Mouse (Mus musculus): ENCODE results near the gene Ep400. TPM values are rescaled to one million over a fixed set of nuclear protein-coding genes. Genes with fewer than 3 reads are reported as not detected.
"Not testable (repeated sequence)": the region's sequence is repeated elsewhere in the genome, so short reads cannot be mapped to it uniquely, and the experiment has no call there.

Gene Ep400
- polyA plus RNA-seq, 1 experiment, result 78.0 TPM

DNA sequence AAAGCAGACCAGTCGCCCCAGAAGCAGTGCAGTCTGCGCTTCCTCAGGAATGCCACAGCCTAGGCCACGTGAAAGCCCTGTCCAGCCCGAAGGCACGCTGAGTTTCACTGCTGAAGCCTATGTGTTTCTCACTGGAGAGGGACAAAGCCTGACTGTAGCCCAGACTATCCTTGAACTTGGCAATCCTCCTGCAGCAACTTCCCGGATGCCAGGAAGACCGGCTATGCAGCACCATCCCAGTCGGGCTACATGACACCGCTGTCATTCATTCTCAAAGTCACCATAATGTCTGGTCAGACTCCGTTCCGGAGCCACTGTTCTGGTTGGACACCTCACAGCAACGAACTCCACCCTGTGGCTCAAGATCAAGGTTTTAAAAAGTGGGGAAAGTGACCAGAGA lies 7.7 kb upstream of the Ep400 start:
- no peak for DNase-seq (ENCODE audit: low read depth)
- TF ChIP-seq POLR2A (IDR thresholded peaks at IDR 0.05; ENCODE audit: borderline replicate concordance, extremely low read depth, insufficient read depth, insufficient read length, poor library complexity, severe bottlenecking), result no peak
- TF ChIP-seq CTCF (IDR thresholded peaks at IDR 0.05; ENCODE audit: borderline replicate concordance, extremely low read depth, insufficient read depth, insufficient read length), result no peak

DNA sequence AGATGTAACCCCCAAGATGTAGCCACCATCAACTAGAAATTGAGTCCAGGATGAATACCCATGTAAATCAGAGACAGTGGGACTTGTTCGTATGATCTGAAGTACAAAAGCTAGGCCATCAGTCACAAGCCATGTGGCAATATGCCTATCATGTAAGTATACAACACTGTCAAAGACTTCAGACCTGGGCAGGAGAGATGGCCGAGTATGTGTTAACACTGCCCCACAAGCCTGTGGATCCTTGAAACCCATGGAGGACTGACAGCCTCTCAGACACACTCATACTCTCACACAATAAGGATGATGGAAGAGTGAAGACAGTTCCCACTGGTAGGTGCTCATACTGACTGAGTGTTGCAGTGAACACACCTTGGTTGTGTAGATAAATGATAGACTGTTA lies 5.6 kb upstream of the Ep400 start:
- no peak for DNase-seq (ENCODE audit: low read depth)
- TF ChIP-seq POLR2A (IDR thresholded peaks at IDR 0.05; ENCODE audit: borderline replicate concordance, extremely low read depth, insufficient read depth, insufficient read length, poor library complexity, severe bottlenecking), result no peak
- no peak for TF ChIP-seq CTCF (IDR thresholded peaks at IDR 0.05; ENCODE audit: borderline replicate concordance, extremely low read depth, insufficient read depth, insufficient read length)

DNA sequence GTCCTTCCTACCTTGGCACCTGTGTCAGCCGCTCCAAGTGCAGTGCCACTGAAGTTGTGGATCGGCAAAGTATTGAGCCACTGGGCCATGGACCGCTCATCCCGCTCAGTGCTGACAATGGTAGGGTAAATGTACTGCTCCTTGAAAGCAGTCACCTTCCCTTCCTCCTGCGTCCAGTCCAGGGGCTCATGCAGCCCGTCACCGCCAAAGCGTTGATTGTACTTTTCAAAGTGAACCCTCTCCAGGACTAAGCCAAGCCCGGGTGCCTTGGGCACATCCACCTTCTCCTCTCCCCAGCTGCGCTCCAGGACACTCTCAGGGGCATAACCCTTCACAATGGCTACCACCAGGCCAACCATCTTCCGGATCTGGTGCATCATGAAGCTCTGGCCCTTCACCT lies 4.0 kb upstream of the Ep400 start:
- no peak for DNase-seq (ENCODE audit: low read depth)
- TF ChIP-seq POLR2A (IDR thresholded peaks at IDR 0.05; ENCODE audit: borderline replicate concordance, extremely low read depth, insufficient read depth, insufficient read length, poor library complexity, severe bottlenecking) (no peak), CTCF (IDR thresholded peaks at IDR 0.05; ENCODE audit: borderline replicate concordance, extremely low read depth, insufficient read depth, insufficient read length) (no peak)

DNA sequence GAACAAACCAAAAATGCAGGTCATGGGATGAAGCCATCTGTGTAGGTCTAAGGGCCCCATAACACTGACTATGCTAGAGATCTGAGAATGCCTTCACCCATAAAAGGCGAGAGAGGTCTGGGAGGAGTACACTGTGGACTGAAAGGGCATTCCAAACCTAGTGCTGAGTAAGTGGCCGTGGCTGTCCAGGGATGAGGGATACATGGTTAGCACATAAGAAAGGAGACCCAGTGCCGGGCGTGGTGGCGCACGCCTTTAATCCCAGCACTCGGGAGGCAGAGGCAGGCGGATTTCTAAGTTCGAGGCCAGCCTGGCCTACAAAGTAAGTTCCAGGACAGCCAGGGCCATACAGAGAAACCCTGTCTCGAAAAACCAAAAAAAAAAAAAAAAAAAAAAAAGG lies 2.4 kb upstream of the Ep400 start:
- not testable (repeated sequence) for DNase-seq (ENCODE audit: low read depth)

DNA sequence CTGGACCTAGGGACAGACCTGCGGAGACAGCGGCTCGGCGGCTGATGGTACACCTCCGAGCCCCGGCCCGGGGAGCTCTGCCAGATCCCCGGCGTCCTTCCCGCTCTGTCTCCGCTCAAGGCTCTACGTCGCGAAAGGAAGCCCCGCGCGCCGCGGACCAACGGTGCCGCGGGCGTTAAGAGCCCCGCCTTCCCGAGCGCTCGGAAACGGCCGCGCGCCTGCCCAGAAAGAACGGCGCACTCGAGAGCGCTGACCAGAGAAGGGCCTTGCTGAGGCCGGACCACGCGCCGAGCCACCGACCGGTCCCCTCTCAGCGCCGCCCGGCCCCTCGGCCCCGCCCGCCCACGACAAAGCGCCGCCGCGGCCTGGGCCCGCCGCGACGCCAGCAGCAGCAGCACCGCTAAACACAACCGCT lies 479 bp downstream of the Ep400 start:
- no peak for DNase-seq (ENCODE audit: low read depth)
- TF ChIP-seq POLR2A (IDR thresholded peaks at IDR 0.05; ENCODE audit: borderline replicate concordance, extremely low read depth, insufficient read depth, insufficient read length, poor library complexity, severe bottlenecking) (no peak), CTCF (IDR thresholded peaks at IDR 0.05; ENCODE audit: borderline replicate concordance, extremely low read depth, insufficient read depth, insufficient read length) (no peak)

DNA sequence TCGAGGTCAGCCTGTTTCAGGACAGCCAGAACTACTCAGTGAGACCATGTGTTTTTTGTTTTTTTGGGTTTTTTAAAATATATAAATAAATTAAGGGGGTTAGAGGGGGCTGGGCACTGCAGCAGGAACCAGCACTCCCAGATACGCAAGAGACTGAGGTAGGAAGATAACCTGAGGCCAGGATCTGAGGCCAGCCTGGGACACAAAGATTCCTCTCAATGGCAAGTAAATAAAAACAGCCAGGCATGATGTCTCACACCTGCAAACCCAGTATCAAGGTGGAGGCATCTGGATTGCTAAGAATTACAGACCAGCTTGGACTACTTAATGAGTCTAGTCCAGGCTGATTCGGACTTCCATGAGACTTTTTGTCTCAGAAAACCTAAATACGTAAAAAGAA lies 1.2 kb downstream of the Ep400 start:
- TF ChIP-seq POLR2A (IDR thresholded peaks at IDR 0.05; ENCODE audit: borderline replicate concordance, extremely low read depth, insufficient read depth, insufficient read length, poor library complexity, severe bottlenecking) (no peak), CTCF (IDR thresholded peaks at IDR 0.05; ENCODE audit: borderline replicate concordance, extremely low read depth, insufficient read depth, insufficient read length) (no peak)
- no peak for DNase-seq (ENCODE audit: low read depth)

DNA sequence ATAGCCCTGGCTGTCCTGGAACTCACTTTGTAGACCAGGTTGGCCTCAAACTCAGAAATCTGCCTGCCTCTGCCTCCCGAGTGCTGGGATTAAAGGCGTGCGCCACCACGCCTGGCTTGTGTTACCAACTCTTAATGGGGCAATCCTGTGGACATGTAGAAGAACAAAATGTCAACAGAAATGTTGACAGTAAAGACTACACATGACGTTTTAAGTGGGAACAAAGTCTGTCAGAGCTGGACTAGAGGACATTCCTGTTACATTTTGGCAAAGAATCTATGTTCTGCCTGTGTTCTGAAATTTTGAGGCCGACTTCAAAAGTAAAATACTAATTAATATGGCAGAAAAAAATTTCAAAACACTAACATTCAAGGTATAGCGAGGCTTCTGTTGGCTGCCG lies 6.6 kb downstream of the Ep400 start:
- DNase-seq (ENCODE audit: low read depth), result no peak
- no peak for TF ChIP-seq CTCF (IDR thresholded peaks at IDR 0.05; ENCODE audit: borderline replicate concordance, extremely low read depth, insufficient read depth, insufficient read length)
- TF ChIP-seq POLR2A (IDR thresholded peaks at IDR 0.05; ENCODE audit: borderline replicate concordance, extremely low read depth, insufficient read depth, insufficient read length, poor library complexity, severe bottlenecking), result no peak

DNA sequence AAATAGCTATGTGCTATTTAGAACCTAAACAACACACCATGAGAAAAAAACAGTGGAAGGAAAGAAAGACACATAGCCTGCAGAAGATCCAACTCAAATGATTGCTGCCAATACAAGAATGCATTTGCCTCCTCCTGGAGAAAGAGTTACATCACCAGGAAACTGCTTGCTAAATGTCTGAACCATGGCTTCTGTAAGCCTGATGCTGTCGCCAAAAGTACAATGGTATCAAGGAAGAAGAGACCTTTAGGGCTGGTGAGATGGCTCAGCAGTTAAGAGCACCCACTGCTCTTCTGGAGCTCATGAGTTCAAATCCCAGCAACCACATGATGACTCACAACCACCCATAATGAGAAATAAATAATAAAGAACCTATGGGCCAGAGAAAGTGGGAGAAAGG lies 25.5 kb downstream of the Ep400 start:
- DNase-seq (ENCODE audit: low read depth), result no peak
- TF ChIP-seq CTCF (IDR thresholded peaks at IDR 0.05; ENCODE audit: borderline replicate concordance, extremely low read depth, insufficient read depth, insufficient read length) (no peak), POLR2A (IDR thresholded peaks at IDR 0.05; ENCODE audit: borderline replicate concordance, extremely low read depth, insufficient read depth, insufficient read length, poor library complexity, severe bottlenecking) (no peak)

DNA sequence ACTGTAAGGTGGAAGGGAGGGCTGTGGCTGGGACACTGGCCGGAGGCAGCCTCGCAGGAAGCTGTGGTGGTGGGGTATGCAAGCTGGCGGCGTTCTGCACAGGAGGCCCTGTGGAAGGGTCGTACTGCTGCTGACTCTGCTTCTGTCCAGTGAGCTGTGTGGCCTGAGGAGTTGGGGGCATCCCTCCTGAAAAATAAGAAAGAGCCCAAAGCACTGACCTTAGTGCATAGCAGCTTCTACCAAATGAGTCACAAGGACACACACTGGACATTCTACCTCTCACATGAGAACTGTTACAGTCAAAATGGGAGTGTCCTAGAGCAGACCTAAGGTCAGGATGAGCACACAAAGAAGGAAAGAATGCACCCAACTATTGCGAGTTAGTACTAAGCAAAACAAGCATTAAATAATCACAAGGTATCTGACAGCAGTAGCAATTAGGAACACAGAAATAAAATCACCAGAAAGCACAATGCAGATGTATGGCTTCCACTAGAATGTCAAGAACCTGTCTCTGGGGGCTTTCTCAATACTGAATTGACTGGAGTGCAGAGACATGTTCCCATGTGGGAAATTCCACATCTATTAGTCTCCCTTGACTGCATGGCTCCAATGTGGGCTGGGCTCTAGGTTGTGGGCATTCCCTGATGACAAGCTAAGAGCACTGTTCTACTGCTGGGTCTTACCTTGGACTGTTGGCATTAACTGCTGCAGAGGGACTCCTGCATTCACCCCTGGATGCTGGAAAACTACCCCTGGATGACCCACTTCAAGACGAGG lies 30.8 kb downstream of the Ep400 start:
- TF ChIP-seq POLR2A (IDR thresholded peaks at IDR 0.05; ENCODE audit: borderline replicate concordance, extremely low read depth, insufficient read depth, insufficient read length, poor library complexity, severe bottlenecking) (no peak), CTCF (IDR thresholded peaks at IDR 0.05; ENCODE audit: borderline replicate concordance, extremely low read depth, insufficient read depth, insufficient read length) (no peak)
- no peak for DNase-seq (ENCODE audit: low read depth)

DNA sequence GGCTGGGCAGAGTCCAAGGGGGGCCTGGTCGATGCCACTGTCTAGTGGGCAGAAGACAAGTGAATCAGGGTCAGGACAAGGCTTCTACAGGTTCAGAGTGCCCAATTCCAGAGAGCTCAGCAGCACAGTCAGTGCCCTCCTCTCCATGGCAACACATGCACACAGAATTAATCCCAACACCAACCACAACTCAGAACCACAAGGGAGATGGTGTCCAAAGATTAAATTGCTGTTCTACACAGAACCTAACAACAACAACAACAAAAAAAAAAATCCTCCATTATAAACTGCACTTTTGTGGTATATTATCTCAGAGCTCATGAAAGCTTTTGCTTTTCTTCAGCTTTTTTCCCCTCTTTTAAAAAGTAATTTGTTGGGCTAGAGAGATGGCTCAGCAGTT lies 34.9 kb downstream of the Ep400 start:
- TF ChIP-seq POLR2A (IDR thresholded peaks at IDR 0.05; ENCODE audit: borderline replicate concordance, extremely low read depth, insufficient read depth, insufficient read length, poor library complexity, severe bottlenecking) (no peak), CTCF (IDR thresholded peaks at IDR 0.05; ENCODE audit: borderline replicate concordance, extremely low read depth, insufficient read depth, insufficient read length) (no peak)
- DNase-seq (ENCODE audit: low read depth), result no peak

DNA sequence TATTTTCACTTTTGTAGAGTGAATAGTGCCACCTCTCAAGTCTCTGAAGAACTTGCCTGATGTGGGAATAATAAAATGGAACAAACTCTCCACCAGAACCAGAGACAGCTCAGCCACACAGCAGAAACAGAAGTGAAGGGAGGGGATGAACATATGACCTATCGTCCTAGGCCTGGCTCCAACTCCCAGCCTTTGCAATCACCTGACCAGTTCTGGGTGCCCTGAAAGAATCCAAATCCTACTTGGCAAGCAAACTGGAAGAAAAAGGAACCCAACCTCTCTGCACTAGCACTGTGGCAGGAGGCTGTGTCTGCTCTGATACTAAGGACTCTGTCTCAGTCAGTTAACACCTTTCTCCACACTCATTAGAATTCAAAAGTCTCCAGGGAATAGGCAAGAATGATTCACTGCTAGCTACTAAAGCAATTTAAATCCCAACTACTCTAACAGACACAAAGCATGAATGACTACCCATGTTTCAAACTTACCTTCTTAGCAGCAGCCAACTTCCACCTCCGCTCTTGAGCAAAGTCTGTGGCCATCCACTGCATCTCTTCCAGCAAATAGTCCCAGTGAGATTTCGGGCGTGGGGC lies 37.2 kb downstream of the Ep400 start:
- DNase-seq (ENCODE audit: low read depth), result no peak
- TF ChIP-seq CTCF (IDR thresholded peaks at IDR 0.05; ENCODE audit: borderline replicate concordance, extremely low read depth, insufficient read depth, insufficient read length) (no peak), POLR2A (IDR thresholded peaks at IDR 0.05; ENCODE audit: borderline replicate concordance, extremely low read depth, insufficient read depth, insufficient read length, poor library complexity, severe bottlenecking) (no peak)

DNA sequence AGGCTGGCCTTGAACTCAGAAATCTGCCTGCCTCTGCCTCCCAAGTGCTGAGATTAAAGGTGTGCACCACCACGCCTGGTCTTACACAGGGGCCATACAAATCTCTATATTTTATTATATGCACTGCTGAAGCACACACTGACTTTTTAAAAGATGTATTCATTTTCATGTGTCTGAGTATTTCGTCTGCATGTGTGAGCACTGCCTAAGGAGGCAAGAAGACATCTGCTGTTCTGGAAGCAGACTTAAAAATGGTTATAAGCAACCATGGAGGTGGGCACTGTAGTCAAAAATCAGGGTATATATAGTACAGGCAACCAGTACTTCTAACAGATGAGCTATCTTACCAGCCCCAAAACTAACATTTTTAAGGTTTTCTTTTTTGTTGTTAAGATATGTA lies 39.3 kb downstream of the Ep400 start:
- no peak for TF ChIP-seq POLR2A (IDR thresholded peaks at IDR 0.05; ENCODE audit: borderline replicate concordance, extremely low read depth, insufficient read depth, insufficient read length, poor library complexity, severe bottlenecking)
- TF ChIP-seq CTCF (IDR thresholded peaks at IDR 0.05; ENCODE audit: borderline replicate concordance, extremely low read depth, insufficient read depth, insufficient read length), result no peak
- DNase-seq (ENCODE audit: low read depth), result no peak

All from brain, embryonic 14.5 days (tissue).